Mouse (Mus musculus) cerebellum, adult 18-20 months (tissue): ENCODE measurements around the gene Galp.

Experiments
- DNase-seq, 2 experiments: peaks; one replicate each; pipeline ENCODE4 v3.0.0; 2021

The Galp gene

GRCm38 (mm10) chr7:6196790-6197189, at the start of gene Galp:
Galp (plus strand) TSS chr7:6197090.
- no peak for DNase-seq

DNA sequence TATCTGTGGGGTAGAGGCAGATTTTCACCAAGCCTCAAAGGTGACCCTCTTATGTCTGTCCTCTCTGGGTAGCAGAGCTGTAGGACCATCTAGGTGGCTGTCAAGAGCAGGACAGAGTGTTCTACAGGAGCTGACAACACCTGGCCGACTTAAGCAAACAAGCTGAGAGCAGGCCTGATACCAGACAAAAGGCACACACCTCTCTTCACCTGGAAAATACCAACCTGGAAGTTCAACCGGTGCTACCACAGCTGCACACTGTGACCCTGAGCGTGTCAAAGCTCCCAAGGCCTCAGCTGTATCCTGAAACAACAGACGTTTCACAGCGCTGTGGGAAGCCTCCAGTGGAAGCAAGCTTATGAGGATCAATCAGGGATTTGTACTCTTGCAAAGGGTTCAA, 49.2 kb upstream of the Galp start:
- DNase-seq, result no peak

- DNase-seq, result no peak
Measured at GRCm38 (mm10) chr7:6151266-6151665, 45.6 kb upstream of the Galp start.

- DNase-seq, result no peak
Measured at GRCm38 (mm10) chr7:6152036-6152435, 44.9 kb upstream of the Galp start.

DNA sequence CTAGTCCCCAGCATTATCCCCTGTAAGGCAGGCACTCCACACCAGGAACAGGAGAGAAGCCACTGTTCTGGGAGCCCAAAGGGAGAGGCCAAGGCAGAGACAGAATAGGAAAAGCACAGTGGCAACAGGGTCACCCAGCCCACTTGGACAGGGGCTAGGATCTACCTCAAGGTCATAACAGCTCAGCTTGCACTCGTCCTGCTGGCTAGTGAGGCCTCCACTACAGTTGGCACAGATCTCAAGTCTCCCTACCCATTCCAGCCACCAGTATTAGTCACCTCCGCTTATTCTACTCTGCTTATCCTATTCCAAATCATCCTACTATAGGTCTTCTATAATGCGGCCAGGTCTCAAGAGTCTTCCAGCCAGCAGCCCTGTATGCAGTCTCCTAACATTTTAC, 43.8 kb upstream of the Galp start:
- no peak for DNase-seq

GRCm38 (mm10) chr7:6154164-6154563, 42.7 kb upstream of the Galp start:
- no peak for DNase-seq

DNA sequence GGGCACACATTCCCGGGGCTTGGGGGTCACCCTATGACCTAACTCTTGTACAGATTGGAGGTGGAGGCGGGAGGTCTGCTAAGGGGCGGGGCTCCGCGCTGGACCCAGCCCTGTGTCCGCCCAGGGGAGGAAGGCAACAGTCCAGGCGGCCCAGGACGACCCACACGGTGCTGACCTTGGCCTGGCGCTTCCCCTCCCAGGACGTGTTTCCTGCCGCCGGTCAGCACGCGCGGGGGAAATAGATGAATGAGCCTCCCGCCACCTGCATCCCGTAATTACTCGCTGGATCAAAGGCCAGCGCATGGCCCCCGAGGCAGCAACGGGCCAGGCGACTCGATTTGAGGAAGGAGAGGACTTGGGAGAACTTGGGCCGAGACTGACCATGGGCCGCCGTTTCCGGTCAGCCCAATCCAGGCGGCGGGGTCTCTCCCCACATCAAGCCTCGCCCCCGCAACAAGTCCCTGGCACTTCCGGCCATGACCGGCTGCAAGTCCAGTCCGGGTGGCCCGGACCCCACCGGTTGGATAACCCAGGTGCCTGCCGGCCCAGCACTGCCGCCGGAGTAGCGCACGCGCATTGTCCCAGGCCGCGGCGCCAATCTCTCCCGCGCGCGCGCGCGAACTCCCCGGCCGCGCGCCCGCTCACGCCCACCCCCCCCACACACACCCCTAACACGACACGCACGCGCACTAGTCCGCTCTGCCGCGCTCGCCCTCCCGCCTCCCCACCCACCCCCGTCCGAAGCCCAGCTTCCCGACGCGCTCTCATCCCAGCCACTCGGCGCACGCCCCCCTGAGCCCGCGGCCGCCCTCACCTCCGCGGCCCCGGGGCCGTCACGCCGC, 41.6 kb upstream of the Galp start:
- peak; percentile 74 to 88 for DNase-seq

GRCm38 (mm10) chr7:6155901-6156411, 40.9 kb upstream of the Galp start, which contains the start of gene Zfp787:
Zfp787 (minus strand) TSS chr7:6155997.
- DNase-seq, result peak; percentile 95 to 96

- DNase-seq, result peak in 1 of 2 experiments; percentile 10
Measured at GRCm38 (mm10) chr7:6156901-6157472, 39.9 kb upstream of the Galp start.

DNA sequence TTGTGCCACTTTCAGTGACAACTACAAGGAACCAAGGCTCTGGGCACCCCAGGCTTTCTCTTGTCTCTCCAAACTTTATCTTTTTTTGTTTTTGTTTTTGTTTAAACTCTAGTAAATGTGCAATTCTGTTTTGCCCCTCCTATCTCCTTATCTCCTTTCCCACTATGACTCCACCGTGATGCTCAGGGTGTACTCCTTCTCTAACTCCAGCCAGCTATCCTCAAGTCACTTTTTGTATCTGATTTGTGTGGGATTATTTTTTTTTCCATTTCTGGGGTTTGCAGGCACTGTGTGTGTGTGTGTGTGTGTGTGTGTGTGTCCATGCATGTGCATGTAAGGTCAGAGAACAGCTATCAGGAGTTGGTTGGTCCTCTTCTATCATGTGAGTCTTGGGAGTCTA, 39.4 kb upstream of the Galp start:
- no peak for DNase-seq

GRCm38 (mm10) chr7:6159604-6160003, 37.3 kb upstream of the Galp start:
- no peak for DNase-seq

- no peak for DNase-seq
Measured at GRCm38 (mm10) chr7:6161541-6161940, 35.3 kb upstream of the Galp start.

- DNase-seq, result no peak
Measured at GRCm38 (mm10) chr7:6162172-6162571, 34.7 kb upstream of the Galp start.

DNA sequence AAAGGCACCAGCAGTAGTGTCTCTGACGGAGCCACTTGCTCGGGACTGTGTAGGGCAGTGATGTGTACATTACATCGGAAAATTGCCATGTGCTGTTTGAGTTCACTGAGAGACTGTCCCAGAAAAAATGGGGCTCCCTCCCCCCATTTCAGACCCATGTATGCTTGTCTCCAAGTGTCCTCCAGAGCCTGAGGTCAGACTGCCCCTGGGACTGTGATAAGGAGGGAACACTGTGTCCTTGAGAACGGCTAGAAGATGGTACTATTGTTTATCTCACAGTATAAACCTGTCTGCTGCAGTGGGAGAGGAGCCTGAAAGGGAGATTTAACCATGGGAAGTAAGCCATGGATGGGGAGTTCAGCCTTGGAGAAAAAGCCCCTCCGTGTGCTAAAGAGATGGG, 32.2 kb upstream of the Galp start:
- no peak for DNase-seq

- no peak for DNase-seq
Measured at GRCm38 (mm10) chr7:6169403-6169802, 27.5 kb upstream of the Galp start.

- DNase-seq, result no peak
Measured at GRCm38 (mm10) chr7:6170391-6170790, 26.5 kb upstream of the Galp start.

DNA sequence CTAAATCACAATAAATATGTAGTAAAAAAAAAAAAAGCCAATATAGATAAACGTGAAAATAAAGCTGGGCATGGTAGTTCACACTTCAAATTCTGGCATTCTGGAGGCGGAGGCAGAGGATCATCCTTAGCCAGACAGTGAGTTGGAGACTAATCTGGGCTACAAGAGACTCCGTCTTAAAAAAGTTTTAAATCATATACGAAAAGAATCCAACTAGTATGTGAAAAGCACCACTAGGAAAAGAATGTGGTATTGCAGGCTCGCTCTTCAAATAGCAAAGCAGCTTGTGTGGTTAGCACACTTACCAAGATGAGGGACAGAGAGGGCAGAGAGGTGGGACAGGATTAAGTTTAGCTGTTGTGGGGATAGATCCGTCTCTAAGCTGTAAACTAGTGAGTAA, 26.0 kb upstream of the Galp start:
- DNase-seq, result no peak

DNA sequence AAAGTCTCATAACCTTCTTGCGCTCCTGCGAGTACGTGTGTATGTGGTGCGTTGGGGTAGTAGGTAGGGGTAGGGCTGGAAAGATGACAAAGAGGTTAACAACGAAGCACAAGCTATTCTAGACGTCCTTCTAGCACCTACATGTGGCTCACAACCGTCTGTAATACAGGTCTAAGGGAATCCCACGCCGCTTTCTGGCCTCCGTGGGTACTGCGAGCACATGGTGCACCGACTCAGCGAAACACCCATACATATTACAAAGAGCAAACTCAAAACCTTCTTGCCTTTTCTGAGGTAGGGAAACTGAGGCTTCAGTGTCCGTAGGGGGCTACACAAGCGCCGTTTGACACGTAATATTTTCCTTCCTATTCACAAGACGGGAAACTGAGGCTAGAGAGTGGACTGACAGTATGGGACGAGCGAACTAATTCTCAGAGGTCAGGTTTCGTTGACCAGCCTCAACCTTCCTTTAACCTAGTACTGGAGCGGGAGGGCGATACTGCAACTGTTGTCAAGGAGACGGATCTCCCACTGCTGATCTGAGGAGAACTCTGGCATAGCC, 25.4 kb upstream of the Galp start:
- DNase-seq, result peak; percentile 64 to 71

DNA sequence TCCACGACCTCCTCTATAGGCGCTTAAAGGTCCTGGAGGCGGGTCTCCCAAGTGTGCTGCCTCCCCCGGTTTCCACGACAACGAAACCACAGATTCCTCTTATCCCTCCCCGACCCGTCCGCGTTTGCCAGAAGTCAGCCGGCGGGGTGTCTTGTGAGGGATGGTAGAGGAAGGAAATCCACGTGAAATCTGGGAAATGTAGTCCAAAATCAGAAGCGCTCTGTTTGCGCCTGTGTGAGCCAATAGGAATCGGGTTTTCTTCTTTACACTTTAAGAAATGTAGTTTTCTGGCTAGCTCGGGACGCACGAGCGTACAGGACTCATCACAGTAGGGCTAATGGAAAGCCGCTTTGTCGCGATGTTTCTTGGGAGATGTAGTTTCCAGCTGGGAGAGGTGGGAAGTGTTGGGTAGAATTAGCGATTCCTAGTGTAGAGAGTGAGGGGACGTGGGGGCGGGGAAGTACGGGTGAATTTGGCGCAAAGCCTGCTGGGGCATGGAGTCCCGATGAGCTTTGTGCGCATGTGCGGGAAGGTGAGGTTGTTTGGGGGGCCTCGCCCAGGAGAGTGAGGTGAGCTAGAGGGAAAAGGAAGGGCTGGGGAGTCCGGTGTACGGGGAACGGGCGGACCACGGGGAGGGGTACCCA, 24.8 kb upstream of the Galp start, which contains the start of gene Zfp444:
Gene Zfp444, plus strand, starts transcription at position 221 of the 644 bp plus-strand sequence.
- peak; percentile 98 for DNase-seq

GRCm38 (mm10) chr7:6172674-6173244, 24.1 kb upstream of the Galp start:
- DNase-seq, result peak in 1 of 2 experiments; percentile 66

DNA sequence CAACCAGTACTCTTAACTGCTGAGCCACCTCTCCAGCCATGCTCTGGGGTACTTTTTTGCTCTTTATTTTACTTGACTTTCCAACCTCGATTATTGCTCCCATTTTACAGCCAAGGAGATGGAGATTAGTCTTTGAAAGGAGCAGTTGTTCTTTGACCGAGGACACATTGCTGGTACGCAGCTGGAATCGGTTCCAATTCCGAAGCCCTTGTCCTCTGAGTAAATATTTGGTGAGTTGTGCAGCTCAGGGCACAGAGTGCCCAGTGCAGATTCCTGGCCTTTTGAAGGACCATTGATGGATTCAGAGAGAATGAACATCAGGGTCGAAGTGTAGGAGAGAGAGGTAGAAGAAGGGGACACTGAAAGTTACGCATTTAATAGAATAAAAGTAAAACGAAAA, 23.0 kb upstream of the Galp start:
- peak in 1 of 2 experiments; percentile 17 for DNase-seq

- peak in 1 of 2 experiments; percentile 14 for DNase-seq
Measured at GRCm38 (mm10) chr7:6174365-6174987, 22.4 kb upstream of the Galp start.
